Mouse (Mus musculus): ENCODE data around the gene Ugt1a6a. TPM values are rescaled to one million over a fixed set of nuclear protein-coding genes. Genes with fewer than 3 reads are reported as not detected.
"Not testable (repeated sequence)": the region's sequence is repeated elsewhere in the genome, so short reads cannot be mapped to it uniquely, and the experiment has no call there.

The Ugt1a6a gene
- total RNA-seq, 2 experiments from 2014 or later, result 0.32 TPM; not detected in 1

DNA sequence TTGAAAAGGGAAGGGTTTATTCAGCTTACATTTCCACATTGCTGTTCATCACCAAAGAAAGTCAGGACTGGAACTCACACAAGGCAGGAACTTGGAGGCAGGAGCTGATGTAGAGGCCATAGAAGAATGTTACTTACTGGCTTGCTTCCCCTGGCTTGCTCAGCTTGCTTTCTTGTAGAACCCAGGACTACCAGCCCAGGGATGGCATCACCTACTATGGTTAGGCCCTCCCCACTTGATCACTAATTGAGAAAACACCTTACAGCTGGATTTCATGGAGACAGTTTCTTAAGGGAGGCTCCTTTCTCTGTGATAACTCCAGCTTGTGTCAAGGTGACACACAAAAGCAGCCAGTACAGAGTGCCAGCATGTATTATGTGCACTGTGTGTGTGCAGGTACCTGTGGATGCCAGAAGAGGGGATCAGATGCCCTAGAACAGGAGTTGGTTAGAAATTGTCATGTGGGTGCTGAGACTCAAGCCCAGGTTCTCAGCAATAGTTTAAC lies 88.5 kb downstream of the Ugt1a6a start:
- DNase-seq (ENCODE audit: extremely low spot score in 1 of 2, low spot score in 2 of 2), result peak in 1 of 2 experiments; percentile 18
- intact Hi-C loops (cut with DNase I), result not testable (repeated sequence)

DNA sequence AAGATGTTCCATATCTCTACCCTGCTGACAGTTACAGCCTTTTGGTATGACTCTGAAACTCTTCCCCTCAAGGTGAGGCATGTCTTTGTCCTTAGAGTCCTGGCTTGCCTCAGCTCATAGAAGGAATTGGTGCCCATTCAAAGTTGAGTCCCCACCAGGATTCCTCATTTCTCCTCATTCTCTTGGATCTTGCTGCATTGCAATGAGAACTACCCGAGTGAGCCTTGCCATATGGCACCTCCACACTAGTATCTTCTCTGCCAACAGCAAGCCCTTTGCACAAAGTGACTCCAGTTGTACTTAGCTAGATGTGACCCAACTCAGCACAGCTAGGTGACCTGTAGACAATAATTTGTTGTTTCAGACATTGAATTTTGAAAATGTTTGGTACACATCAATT lies 89.0 kb downstream of the Ugt1a6a start:
- intact Hi-C loops (cut with DNase I), result no loop called here
- DNase-seq (ENCODE audit: extremely low spot score in 1 of 2, low spot score in 2 of 2), result peak in 1 of 2 experiments; percentile 27

DNA sequence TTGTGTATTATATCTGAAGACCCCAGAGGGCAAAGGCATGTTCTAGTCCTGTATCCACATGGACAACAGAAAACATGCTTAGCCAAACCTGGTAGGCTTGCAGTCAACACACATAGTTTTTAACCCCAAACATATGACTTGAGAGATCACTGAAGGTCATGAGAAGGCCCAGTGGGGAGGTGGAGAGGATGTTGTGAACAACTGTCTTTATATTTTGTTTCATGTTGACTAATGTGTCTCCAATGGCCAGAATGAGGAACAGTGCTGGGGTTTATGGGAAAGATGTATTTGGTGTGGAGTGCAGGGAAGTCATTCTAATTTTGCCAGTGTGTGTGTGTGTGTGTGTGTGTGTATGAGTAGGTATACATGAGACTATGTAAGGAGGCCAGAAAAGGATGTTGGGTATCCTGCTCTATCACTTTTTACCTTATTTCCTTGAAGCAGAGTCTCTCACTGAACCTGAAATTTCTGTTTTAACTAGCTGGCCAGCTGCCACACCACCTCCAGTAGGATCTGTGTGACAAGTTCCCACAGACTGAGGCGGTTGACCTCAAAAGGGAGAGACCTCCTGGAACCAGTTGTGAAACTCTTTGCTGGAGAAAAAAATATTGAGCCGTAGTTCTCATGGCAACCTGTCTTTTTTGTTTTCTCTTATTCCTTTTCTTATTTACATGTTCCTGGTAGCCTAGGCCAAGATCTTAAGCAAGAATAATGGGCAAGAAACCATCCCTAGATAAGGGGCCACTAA lies 89.6 kb downstream of the Ugt1a6a start:
- intact Hi-C loops (cut with DNase I), result no loop called here
- DNase-seq (ENCODE audit: extremely low spot score in 1 of 2, low spot score in 2 of 2), result peak in 1 of 2 experiments; percentile 38

DNA sequence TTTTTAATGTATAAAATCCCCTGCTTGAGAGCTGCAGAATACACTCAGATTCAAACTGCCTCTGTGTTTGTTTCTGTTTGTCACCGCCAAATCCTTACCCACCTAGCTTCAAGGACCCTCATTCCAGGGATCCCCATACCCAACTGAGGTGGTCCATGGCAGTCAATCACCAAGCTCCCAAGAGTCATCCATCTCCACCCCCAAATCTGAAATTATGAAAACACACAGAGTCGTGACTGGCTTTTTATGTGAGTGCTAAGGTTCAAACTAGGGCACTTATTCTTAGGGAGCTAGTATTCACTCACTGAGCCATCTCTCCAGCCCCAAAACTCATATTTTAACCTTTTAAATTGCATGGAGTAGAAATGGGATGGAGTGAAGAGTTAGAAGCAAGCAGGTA lies 90.7 kb downstream of the Ugt1a6a start:
- DNase-seq (ENCODE audit: extremely low spot score in 1 of 2, low spot score in 2 of 2); intact Hi-C loops (cut with DNase I): not testable (repeated sequence)

DNA sequence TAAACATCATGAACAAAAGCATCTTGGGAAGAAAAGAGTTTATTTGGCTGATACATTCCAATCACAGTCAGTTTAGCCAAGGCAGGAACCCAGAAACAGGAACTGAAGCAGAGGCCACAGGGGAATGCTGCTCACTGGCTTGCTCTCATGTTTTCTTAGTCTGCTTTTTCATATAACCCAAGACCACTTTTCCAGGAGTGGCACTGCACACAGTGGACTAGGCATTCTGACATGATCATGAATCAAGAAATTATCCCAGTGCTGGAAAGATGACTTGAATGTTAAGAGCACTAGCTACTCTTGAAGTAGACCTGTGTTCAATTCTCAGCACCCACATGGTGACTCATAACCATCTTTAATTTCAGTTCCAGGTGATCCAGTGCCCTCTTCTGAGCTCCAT lies 91.1 kb downstream of the Ugt1a6a start:
- intact Hi-C loops (cut with DNase I), result no loop called here
- no peak for DNase-seq (ENCODE audit: extremely low spot score in 1 of 2, low spot score in 2 of 2)

DNA sequence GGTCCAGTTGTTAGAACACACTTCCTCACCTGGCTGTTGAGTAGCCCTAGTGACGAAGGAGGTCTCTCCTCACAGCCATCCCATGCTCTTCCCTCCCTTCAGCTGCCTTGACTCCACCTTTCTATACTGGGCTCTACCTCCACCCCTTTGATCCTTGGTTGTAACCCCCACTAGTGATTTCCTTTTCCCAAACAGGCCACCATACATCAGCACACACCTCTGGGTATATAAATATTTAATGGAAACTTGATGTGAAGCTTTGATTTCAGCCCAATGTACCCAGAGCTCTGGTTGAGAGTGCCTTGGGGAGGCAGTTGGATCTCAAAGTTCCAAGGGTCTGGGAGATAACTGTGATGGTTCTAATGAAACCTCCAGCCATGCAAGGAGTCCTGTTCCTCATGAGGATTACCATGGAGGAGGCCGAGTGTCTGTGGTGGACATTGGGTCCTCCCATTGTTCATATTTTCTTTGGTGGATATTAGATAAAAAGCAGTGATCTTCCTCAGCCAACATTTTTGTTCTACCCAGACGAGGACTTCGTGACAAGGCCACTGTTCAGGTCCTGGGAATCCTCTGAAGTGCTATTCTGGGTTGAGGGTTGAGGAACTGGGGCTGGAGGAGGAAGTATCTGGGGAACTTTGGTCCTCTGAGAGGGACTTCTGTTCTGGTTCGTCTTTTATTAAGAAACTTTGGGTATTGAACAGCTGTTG lies 92.2 kb downstream of the Ugt1a6a start, which contains the start of gene Mroh2a:
Gene Mroh2a (plus strand): TSS at position 317 of the 710 bp plus-strand sequence.
- peak in 1 of 2 experiments; percentile 34 for DNase-seq (ENCODE audit: extremely low spot score in 1 of 2, low spot score in 2 of 2)
- intact Hi-C loops (cut with DNase I), result no loop called here

DNA sequence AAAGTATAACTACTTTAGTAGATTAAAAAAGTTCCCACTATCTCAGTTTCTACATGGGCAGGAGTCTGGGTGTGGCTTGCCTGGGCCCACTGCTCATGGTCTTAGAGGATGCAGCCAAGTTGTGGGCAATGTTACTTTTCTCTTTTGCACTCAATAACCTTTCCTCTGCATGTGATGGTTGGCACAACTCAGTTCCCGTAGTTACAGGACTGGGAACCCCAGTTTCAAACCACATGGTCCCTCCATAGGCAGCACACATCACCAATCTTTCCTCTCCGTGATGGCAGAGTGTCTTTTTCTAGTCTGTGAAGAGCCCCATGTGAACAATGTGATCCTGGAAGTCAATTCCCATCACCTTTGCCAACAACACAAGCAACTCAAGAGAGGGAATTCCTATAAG lies 92.9 kb downstream of the Ugt1a6a start:
- intact Hi-C loops (cut with DNase I), result no loop called here
- DNase-seq (ENCODE audit: extremely low spot score in 1 of 2, low spot score in 2 of 2), result peak in 1 of 2 experiments; percentile 17

DNA sequence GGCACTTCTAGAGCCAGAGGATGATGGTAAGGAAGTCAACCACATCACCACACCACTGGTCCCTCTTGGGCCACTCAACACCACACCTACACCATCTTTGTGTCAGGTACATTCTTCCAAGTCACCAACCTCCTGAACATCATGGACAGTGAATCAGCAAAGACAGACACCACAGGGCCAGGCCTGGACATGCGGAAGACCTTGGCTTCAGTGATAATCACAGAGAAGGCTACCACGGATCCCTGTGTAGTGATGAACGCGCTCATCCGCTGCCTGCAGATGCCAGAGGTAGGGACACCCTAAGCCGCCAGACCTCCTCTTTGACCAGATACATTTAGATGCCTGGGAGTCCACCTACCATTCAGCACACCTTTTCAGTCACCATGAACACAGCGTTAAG lies 93.5 kb downstream of the Ugt1a6a start:
- intact Hi-C loops (cut with DNase I), result no loop called here
- peak in 1 of 2 experiments; percentile 45 for DNase-seq (ENCODE audit: extremely low spot score in 1 of 2, low spot score in 2 of 2)

DNA sequence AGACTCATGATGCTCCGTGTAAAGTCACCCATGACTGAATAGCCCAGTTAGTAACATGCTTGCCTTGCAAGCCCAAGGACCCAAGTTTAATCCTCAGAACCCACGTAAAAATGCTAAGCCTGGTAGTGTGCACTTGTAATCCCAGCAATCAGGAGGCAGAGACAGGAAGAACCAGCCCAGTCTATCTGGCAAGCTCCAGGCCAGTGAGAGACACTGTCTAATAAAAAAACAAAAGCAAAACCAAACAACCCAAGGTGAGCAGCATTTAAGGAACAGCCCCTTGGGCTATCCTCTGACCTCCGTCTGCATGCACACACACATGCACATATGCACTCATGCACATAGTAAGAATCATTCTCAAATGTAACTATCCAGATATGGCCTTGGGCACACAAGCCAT lies 95.0 kb downstream of the Ugt1a6a start:
- intact Hi-C loops (cut with DNase I), result no loop called here
- no peak for DNase-seq (ENCODE audit: extremely low spot score in 1 of 2, low spot score in 2 of 2)

DNA sequence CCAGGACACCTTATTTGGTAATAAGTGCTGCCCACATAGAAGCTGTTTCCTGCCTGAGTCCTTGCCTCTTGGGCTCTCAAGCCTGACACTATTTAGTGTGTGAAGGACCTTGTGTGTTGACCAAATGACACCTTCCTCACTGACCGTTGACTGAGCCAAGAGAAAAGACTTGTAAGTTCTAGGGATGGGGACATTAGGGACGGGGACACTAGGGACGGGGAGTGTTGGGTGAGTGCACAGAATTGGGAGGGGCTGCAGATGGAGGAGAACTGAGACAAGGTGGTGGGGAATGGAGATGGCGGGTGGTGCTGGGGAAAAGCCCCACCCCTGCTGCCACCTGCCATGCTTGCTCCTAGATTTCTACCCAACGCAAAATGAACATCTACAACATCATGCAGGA lies 95.4 kb downstream of the Ugt1a6a start:
- intact Hi-C loops (cut with DNase I), result no loop called here
- peak in 1 of 2 experiments; percentile 60 for DNase-seq (ENCODE audit: extremely low spot score in 1 of 2, low spot score in 2 of 2)

DNA sequence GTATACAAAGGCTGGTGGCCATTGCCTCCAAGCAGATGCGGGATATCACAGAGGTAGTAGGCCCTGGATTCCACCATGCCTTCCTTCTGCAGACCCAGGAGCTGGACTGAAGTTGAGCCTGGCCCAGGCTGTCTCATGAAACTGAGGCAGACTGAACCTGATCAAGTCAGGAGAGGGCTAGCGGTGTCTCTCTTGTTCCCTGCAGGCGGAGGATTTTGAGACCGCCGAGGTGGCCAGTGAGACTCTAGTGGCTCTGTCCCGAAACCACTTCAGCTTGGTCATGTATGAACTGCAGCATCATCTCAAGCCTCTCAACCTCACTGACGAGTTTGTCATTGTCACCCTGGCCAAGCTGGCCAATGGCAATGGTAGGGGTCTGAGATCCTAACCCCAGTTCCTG lies 95.8 kb downstream of the Ugt1a6a start:
- DNase-seq (ENCODE audit: extremely low spot score in 1 of 2, low spot score in 2 of 2), result peak in 1 of 2 experiments; percentile 38
- intact Hi-C loops (cut with DNase I), result no loop called here

DNA sequence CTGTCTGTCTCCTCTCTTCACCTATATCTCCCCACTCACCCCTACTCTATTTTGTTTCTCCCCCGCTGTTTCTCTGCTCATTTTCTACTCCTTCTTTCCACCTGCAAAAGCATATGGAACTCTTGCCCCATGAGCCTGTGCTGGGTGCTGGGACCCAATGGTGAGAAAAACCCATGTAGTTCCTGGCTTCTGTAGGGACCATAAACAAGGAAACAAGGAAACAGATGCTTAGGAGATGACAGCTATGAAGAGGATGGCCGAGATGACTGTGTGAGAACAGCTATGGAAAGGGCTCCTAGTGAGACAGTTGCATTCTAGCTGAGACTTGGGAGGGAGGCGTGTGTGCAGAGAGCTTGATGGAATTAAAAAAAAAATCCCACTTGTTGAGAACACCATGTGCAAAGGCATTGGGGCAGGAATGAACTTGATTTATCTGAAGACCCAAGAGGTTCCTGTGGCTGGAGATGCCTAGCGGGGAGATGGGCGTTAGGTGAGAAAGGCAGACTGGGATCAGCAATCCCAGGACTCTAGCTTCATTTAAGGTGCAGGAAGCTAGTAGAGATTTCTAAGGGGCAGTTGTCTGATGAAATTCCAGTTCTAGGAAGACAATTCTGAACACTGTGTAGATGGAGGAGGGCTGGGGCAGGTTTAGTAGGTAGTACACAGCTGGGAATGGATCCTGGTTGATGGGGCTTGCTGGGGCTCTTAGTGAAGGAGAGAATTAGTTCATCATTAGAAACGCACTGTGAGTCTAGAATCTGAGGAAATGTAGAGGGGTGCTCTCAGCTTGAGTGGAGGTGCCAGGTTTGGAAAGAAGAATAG lies 96.6 kb downstream of the Ugt1a6a start:
- intact Hi-C loops (cut with DNase I), result no loop called here
- peak in 1 of 2 experiments; percentile 30 for DNase-seq (ENCODE audit: extremely low spot score in 1 of 2, low spot score in 2 of 2)

DNA sequence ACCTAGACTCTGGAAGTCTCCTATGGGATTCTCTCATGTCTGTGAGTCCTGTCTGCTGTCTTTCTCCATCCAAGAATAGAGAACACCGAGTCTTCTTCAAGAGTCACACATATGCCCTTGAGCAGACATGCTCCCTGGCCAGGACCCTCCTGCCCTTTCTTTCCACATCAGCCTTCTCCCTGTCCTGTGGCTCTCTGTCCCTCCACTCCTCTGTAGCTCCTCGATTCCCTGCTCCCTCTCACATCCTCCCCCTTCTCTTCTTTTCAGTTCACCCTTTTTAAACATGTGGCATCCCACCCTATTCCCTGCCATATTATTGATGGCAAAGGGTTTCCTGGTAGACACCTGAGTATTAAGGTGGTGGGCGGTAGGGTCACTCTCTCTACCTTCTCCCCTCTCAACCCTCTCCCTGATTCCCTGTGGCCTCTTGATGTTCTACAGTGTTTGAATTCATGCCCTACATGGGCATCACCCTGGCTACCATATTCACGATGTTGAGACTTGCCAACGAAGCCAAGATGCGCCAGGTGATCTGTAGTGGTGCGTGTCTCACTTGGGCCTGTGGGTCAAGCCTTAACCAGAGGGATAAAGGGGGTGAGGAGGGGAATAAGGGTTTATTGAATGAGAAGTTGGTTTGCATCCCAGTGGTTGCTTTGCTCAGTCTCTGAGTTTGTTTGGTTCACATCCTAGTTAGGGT lies 97.3 kb downstream of the Ugt1a6a start:
- intact Hi-C loops (cut with DNase I), result no loop called here
- DNase-seq (ENCODE audit: extremely low spot score in 1 of 2, low spot score in 2 of 2), result peak in 1 of 2 experiments; percentile 39

DNA sequence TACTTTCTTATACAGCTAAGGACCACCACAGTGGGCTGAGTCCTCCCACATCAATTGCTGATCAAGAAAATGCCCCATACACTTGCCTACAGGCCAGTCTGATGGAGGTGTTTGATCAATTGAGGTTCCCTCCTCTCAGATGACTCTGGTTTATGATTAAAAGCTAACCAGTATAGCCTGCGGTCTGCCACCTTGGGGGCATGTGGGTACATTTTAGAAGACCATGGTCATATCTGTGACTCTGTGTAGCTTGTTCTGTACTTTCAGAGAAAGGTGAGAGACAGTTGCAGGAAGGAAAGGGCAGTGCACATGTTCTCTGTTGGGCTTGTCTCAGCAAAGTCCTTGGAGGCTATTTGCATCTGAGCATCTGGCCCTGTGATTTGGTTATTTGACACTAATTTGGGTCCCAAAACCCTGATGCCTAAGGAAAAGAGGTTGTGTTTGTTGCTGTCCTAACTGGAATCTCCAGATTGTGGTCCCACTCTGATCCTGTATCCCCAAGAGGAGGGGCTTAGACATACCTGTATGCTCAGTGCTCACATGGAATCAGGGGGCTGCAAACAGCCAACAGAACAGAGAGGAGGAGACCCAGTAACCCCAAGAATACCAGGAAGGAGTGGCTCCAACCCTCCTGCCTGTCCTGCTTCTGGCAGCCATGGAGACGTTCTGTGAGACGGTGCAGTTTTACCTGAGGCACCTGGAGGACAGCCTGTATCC lies 98.2 kb downstream of the Ugt1a6a start:
- intact Hi-C loops (cut with DNase I), result no loop called here
- DNase-seq (ENCODE audit: extremely low spot score in 1 of 2, low spot score in 2 of 2), result peak in 1 of 2 experiments; percentile 46

DNA sequence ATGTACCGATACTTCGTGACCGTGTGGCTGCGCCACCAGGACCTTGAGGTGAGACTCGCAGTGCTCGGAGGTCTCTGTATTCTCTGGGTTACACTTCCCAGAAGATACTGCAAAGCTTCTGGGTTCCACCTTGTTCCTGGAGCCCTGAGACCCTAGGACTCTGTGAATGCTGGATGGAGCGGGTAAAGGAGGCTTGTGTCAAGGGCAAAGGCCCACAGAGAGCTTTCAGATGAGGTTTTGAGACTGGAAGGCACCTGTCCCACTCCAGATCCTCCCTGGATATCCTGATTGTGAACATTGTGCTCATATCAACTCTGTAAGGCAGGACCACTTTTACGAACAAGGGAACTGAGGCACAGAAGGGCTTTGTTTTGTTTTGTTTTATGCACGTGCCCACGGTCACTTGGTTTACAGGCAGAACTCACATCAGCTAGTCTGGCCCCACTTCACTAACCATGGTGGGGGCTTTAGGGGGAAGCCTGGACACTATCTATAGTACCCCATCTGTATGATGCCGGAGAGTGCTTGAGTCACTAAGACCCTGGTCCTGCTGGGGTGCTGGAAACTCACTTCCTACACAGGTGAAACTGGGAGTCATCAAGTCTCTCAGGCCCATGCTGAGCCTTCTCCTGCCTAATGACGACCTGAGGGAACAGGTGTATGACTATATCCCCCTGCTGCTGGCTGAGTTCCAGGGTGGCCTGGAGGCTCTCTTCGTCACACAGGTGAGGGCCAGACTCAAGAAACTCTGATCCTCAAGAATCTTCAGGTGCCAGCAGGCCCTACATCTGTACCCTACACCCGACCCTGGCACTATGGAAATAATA lies 99.0 kb downstream of the Ugt1a6a start:
- intact Hi-C loops (cut with DNase I), result no loop called here
- DNase-seq (ENCODE audit: extremely low spot score in 1 of 2, low spot score in 2 of 2), result peak in 1 of 2 experiments; percentile 85

DNA sequence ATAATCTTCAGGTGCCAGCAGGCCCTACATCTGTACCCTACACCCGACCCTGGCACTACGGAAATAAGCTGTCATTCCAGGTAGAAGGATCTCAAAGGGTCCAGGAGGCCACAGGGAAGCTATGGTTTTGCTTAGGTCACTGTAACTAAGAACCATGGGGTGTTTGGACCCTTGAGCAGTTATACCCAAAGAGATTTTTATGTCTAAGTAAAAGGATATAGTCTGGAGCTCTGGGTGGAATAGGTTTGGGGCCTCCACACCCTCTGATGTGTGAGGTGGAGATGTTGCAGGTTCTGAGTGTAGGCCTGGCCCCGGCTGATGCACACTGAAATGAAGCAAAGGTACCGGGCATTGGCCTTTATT lies 99.6 kb downstream of the Ugt1a6a start:
- peak in 1 of 2 experiments; percentile 25 for DNase-seq (ENCODE audit: extremely low spot score in 1 of 2, low spot score in 2 of 2)
- intact Hi-C loops (cut with DNase I), result no loop called here

DNA sequence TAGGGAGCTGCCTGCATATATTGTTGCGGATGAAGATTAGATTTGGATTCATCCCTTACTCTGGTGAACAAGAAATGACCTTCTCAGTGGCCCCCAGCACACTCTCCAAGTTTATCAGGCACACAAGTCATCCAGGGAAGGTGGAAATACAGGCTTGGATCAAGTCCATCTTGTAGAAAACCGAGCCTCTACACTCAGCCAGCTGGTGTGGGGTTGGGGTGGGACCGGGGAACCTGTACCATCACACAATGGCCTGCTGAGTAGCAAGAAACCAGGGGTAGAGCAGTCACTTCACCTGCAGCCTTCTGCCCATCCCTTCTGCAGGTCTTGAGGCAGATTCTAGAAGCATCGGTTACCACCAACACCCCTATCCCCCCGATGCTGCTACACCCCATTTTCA lies 100.0 kb downstream of the Ugt1a6a start:
- intact Hi-C loops (cut with DNase I), result no loop called here
- DNase-seq (ENCODE audit: extremely low spot score in 1 of 2, low spot score in 2 of 2), result peak in 1 of 2 experiments; percentile 45

Measured in left cerebral cortex, postnatal 10 days (tissue).